Mouse (Mus musculus) neural tube, embryonic 15.5 days (tissue): ENCODE data around the gene Pglyrp2. TPM values are rescaled to one million over a fixed set of nuclear protein-coding genes. Genes with fewer than 3 reads are reported as not detected.

Experiments
- ATAC-seq: fragments of 200-750 bp; cut with Nextera tagmentation; 2 replicates; pipeline ENCODE4 v1.8.0; 2017; ENCODE audit warnings: mild to moderate bottlenecking, moderate TSS enrichment, moderate library complexity; ENCODE audit not compliant: low FRiP score
- H3K27ac ChIP-seq: fragments of 300-500 bp; sonication (generic); replicated peaks from 2 replicates; pipeline ENCODE4 v1.5.1; 2015; ENCODE audit warnings: mild to moderate bottlenecking, inconsistent platforms
- H3K27me3 ChIP-seq: fragments of 300-500 bp; sonication (generic); replicated peaks from 2 replicates; pipeline ENCODE4 v1.6.1; 2015; ENCODE audit warnings: inconsistent platforms
- H3K36me3 ChIP-seq: fragments of 300-500 bp; sonication (generic); 2 replicates; pipeline ENCODE4 v1.6.1; 2015; ENCODE audit warnings: inconsistent platforms
- H3K4me1 ChIP-seq: fragments of 300-500 bp; sonication (generic); 2 replicates; pipeline ENCODE4 v1.6.1; 2015; ENCODE audit warnings: inconsistent platforms
- H3K4me2 ChIP-seq: fragments of 300-500 bp; sonication (generic); 2 replicates; pipeline ENCODE4 v1.6.1; 2015; ENCODE audit warnings: inconsistent platforms, mild to moderate bottlenecking, moderate library complexity
- H3K4me3 ChIP-seq: fragments of 300-500 bp; sonication (generic); replicated peaks from 2 replicates; pipeline ENCODE4 v1.5.1; 2015; ENCODE audit warnings: mild to moderate bottlenecking, inconsistent platforms
- H3K9ac ChIP-seq: fragments of 300-500 bp; sonication (generic); replicated peaks from 2 replicates; pipeline ENCODE4 v1.6.1; 2015; ENCODE audit warnings: mild to moderate bottlenecking, inconsistent platforms
- H3K9me3 ChIP-seq: fragments of 300-500 bp; sonication (generic); replicated peaks from 2 replicates; pipeline ENCODE4 v1.6.1; 2016; ENCODE audit warnings: inconsistent platforms
- WGBS: fragments of 180-500 bp; shearing (Covaris S2); methylation state at CpG from one replicate; pipeline ENCODE4 v1.1.7; 2015; ENCODE audit warnings: mixed read lengths; 5-methylcytosine and 5-hydroxymethylcytosine counted together
- polyA plus RNA-seq: library from polyadenylated mRNA; unstranded; fragments of >200 nt; fragmentation: Nextera tagmentation; extraction: Ambion mirVana; gene quantifications from 2 replicates; pipeline ENCODE4 v1.2.1, GENCODE M21; 2015

Gene Pglyrp2
- 4.0 TPM in 1 of 2 replicates, not detected in the other for polyA plus RNA-seq

GRCm38 (mm10) chr17:32424034-32424433, at the start of gene Pglyrp2:
TSS of gene Pglyrp2 (minus strand) at chr17:32424167.
- no peak for ATAC-seq
- no peaks in the 10 kb centered on the region for H3K27me3 ChIP-seq
- H3K36me3 ChIP-seq: no peaks in the 10 kb centered on the region
- no peaks in the 10 kb centered on the region for H3K4me1 ChIP-seq
- H3K4me2 ChIP-seq: no peak within 1 kb of the TSS
- H3K27ac ChIP-seq: no peak within 1 kb of the TSS
- WGBS: 94% methylated on average over 2 of the region's 2 CpGs
- no peak within 1 kb of the TSS for H3K4me3 ChIP-seq
- no peaks in the 10 kb centered on the region for H3K9me3 ChIP-seq
- no peak within 1 kb of the TSS for H3K9ac ChIP-seq

- no peak overlapping the region for H3K27ac ChIP-seq
- H3K36me3 ChIP-seq: no peaks in the 10 kb centered on the region
- H3K4me3 ChIP-seq: no peak overlapping the region
- H3K4me1 ChIP-seq: no peaks in the 10 kb centered on the region
- H3K9ac ChIP-seq: no peak overlapping the region
- WGBS: 68% methylated on average over 7 of the region's 7 CpGs
- no peaks in the 10 kb centered on the region for H3K9me3 ChIP-seq
- no peak overlapping the region for H3K4me2 ChIP-seq
- no peak for ATAC-seq
- no peaks in the 10 kb centered on the region for H3K27me3 ChIP-seq
These were observed 48.2 kb upstream of the Pglyrp2 start for GRCm38 (mm10) chr17:32472176-32472575.

GRCm38 (mm10) chr17:32470795-32471194, 46.8 kb upstream of the Pglyrp2 start:
- Histone ChIP-seq H3K4me1 (no peaks in the 10 kb centered on the region), H3K27ac (no peak overlapping the region), H3K9ac (no peak overlapping the region), H3K9me3 (no peaks in the 10 kb centered on the region), H3K27me3 (no peaks in the 10 kb centered on the region), H3K36me3 (no peaks in the 10 kb centered on the region), H3K4me2 (no peak overlapping the region), H3K4me3 (no peak overlapping the region)
- ATAC-seq: no peak
- WGBS: 88% methylated on average over 4 of the region's 4 CpGs

GRCm38 (mm10) chr17:32468494-32468893, 44.5 kb upstream of the Pglyrp2 start:
- H3K9me3 ChIP-seq: no peaks in the 10 kb centered on the region
- no peak overlapping the region for H3K4me3 ChIP-seq
- H3K4me1 ChIP-seq: no peaks in the 10 kb centered on the region
- no peaks in the 10 kb centered on the region for H3K27me3 ChIP-seq
- 59% methylated on average over 7 of the region's 7 CpGs for WGBS
- H3K4me2 ChIP-seq: no peak overlapping the region
- no peak for ATAC-seq
- no peaks in the 10 kb centered on the region for H3K36me3 ChIP-seq
- no peak overlapping the region for H3K27ac ChIP-seq
- no peak overlapping the region for H3K9ac ChIP-seq

GRCm38 (mm10) chr17:32454997-32455396, 31.0 kb upstream of the Pglyrp2 start:
- 46% methylated on average over 2 of the region's 2 CpGs for WGBS
- ATAC-seq: no peak
- H3K4me1 ChIP-seq: peaks cover 7% of the 10 kb centered on the region
- peaks cover 17% of the 10 kb centered on the region for H3K27me3 ChIP-seq
- no peak overlapping the region for H3K27ac ChIP-seq
- H3K4me2 ChIP-seq: no peak overlapping the region
- no peak overlapping the region for H3K9ac ChIP-seq
- no peaks in the 10 kb centered on the region for H3K36me3 ChIP-seq
- H3K4me3 ChIP-seq: no peak overlapping the region
- H3K9me3 ChIP-seq: no peaks in the 10 kb centered on the region

GRCm38 (mm10) chr17:32454188-32454587, 30.2 kb upstream of the Pglyrp2 start:
- Histone ChIP-seq H3K4me1 (peaks cover 7% of the 10 kb centered on the region), H3K27me3 (peaks cover 17% of the 10 kb centered on the region), H3K9ac (no peak overlapping the region), H3K27ac (no peak overlapping the region), H3K9me3 (no peaks in the 10 kb centered on the region), H3K36me3 (no peaks in the 10 kb centered on the region), H3K4me3 (no peak overlapping the region), H3K4me2 (no peak overlapping the region)
- no peak for ATAC-seq
- 71% methylated on average over 4 of the region's 4 CpGs for WGBS

GRCm38 (mm10) chr17:32452482-32452881, 28.5 kb upstream of the Pglyrp2 start, which contains the start of gene Cyp4f39:
TSS of gene Cyp4f39 (plus strand) at chr17:32452723.
- H3K9ac ChIP-seq: peak within 1 kb of the TSS; percentile 23; the same call in 1 of the 2 replicates
- no peak within 1 kb of the TSS for H3K27ac ChIP-seq
- peak within 1 kb of the TSS; percentile 65 for H3K4me2 ChIP-seq
- peaks cover 17% of the 10 kb centered on the region for H3K27me3 ChIP-seq
- 1% methylated on average over 19 of the region's 19 CpGs for WGBS
- no peaks in the 10 kb centered on the region for H3K9me3 ChIP-seq
- H3K4me3 ChIP-seq: peak within 1 kb of the TSS; percentile 34
- ATAC-seq: no peak
- no peaks in the 10 kb centered on the region for H3K36me3 ChIP-seq
- H3K4me1 ChIP-seq: peaks cover 7% of the 10 kb centered on the region

- peaks cover 7% of the 10 kb centered on the region for H3K4me1 ChIP-seq
- peaks cover 17% of the 10 kb centered on the region for H3K27me3 ChIP-seq
- H3K36me3 ChIP-seq: no peaks in the 10 kb centered on the region
- H3K27ac ChIP-seq: no peak overlapping the region
- H3K9me3 ChIP-seq: no peaks in the 10 kb centered on the region
- WGBS: 71% methylated on average over 2 of the region's 2 CpGs
- no peak for ATAC-seq
- H3K4me2 ChIP-seq: no peak overlapping the region
- no peak overlapping the region for H3K4me3 ChIP-seq
- H3K9ac ChIP-seq: no peak overlapping the region
These were observed 27.0 kb upstream of the Pglyrp2 start for GRCm38 (mm10) chr17:32450844-32451537.

GRCm38 (mm10) chr17:32449042-32449441, 25.1 kb upstream of the Pglyrp2 start:
- Histone ChIP-seq H3K4me2 (no peak overlapping the region), H3K27ac (no peak overlapping the region), H3K4me3 (no peak overlapping the region), H3K9ac (no peak overlapping the region), H3K27me3 (peaks cover 17% of the 10 kb centered on the region), H3K4me1 (peaks cover 7% of the 10 kb centered on the region), H3K36me3 (no peaks in the 10 kb centered on the region), H3K9me3 (no peaks in the 10 kb centered on the region)
- no peak for ATAC-seq
- 95% methylated on average over 1 of the region's 1 CpGs for WGBS

- no peak overlapping the region for H3K27ac ChIP-seq
- no peak overlapping the region for H3K4me3 ChIP-seq
- ATAC-seq: no peak
- H3K4me2 ChIP-seq: no peak overlapping the region
- H3K9ac ChIP-seq: no peak overlapping the region
- no peaks in the 10 kb centered on the region for H3K36me3 ChIP-seq
- peaks cover 2% of the 10 kb centered on the region; the same call in 1 of the 2 replicates for H3K27me3 ChIP-seq
- no peaks in the 10 kb centered on the region for H3K4me1 ChIP-seq
- no peaks in the 10 kb centered on the region for H3K9me3 ChIP-seq
These were observed 23.2 kb upstream of the Pglyrp2 start for GRCm38 (mm10) chr17:32447195-32447594.

- no peak for ATAC-seq
- Histone ChIP-seq H3K27me3 (no peaks in the 10 kb centered on the region), H3K4me1 (no peaks in the 10 kb centered on the region), H3K9me3 (no peaks in the 10 kb centered on the region), H3K9ac (no peak overlapping the region), H3K4me3 (no peak overlapping the region), H3K36me3 (no peaks in the 10 kb centered on the region), H3K27ac (no peak overlapping the region), H3K4me2 (no peak overlapping the region)
- WGBS: 80% methylated on average over 5 of the region's 5 CpGs
These were observed 21.0 kb upstream of the Pglyrp2 start for GRCm38 (mm10) chr17:32445016-32445415.

GRCm38 (mm10) chr17:32443245-32443644, 19.3 kb upstream of the Pglyrp2 start:
- Histone ChIP-seq H3K27ac (no peak overlapping the region), H3K36me3 (no peaks in the 10 kb centered on the region), H3K27me3 (no peaks in the 10 kb centered on the region), H3K4me2 (no peak overlapping the region), H3K4me1 (no peaks in the 10 kb centered on the region), H3K9ac (no peak overlapping the region), H3K9me3 (no peaks in the 10 kb centered on the region), H3K4me3 (no peak overlapping the region)
- WGBS: 86% methylated on average over 6 of the region's 6 CpGs
- no peak for ATAC-seq
